Mouse (Mus musculus) lung, postnatal 0 days (tissue): ENCODE results near the gene Ciapin1. TPM values are rescaled to one million over a fixed set of nuclear protein-coding genes. Genes with fewer than 3 reads are reported as not detected.

Experiments
- ATAC-seq: fragments of 200-750 bp; cut with Nextera tagmentation; 2 replicates; pipeline ENCODE4 v1.8.0; 2017; ENCODE audit warnings: moderate library complexity
- DNase-seq: peaks from one replicate; pipeline ENCODE4 v3.0.0-alpha.2; 2016; ENCODE audit warnings: low spot score
- H3K27ac ChIP-seq: fragments of 300-500 bp; sonication (generic); 2 replicates; pipeline ENCODE4 v1.5.1; 2014; ENCODE audit warnings: antibody characterized with exemption, mild to moderate bottlenecking, low read length, mixed read lengths
- H3K27me3 ChIP-seq: fragments of 300-500 bp; sonication (generic); replicated peaks from 2 replicates; pipeline ENCODE4 v1.6.1; 2014; ENCODE audit warnings: low read length, mixed read lengths; ENCODE audit not compliant: insufficient read depth
- H3K36me3 ChIP-seq: fragments of 300-500 bp; sonication (generic); 2 replicates; pipeline ENCODE4 v1.6.1; 2014; ENCODE audit warnings: low read length, mixed read lengths; ENCODE audit not compliant: insufficient read depth
- H3K4me1 ChIP-seq: fragments of 300-500 bp; sonication (generic); 2 replicates; pipeline ENCODE4 v1.6.1; 2014; ENCODE audit warnings: antibody characterized with exemption, low read depth, low read length, mixed read lengths; ENCODE audit not compliant: insufficient read depth
- H3K4me2 ChIP-seq: fragments of 300-500 bp; sonication (generic); replicated peaks from 2 replicates; pipeline ENCODE4 v1.6.1; 2014; ENCODE audit warnings: low read depth, mild to moderate bottlenecking, low read length, moderate library complexity, mixed read lengths
- H3K4me3 ChIP-seq: fragments of 300-500 bp; sonication (generic); 2 replicates; pipeline ENCODE4 v1.5.1; 2014; ENCODE audit warnings: low read depth, low read length
- H3K9ac ChIP-seq: fragments of 300-500 bp; sonication (generic); replicated peaks from 2 replicates; pipeline ENCODE4 v1.6.1; 2014; ENCODE audit warnings: low read depth, mild to moderate bottlenecking
- H3K9me3 ChIP-seq: fragments of 300-500 bp; sonication (generic); 2 replicates; pipeline ENCODE4 v1.6.1; 2016; ENCODE audit warnings: low read length, mixed read lengths
- CTCF ChIP-seq: IDR thresholded peaks from 2 replicates; pipeline ENCODE4 v1.5.1; 2016; ENCODE audit warnings: antibody characterized with exemption, mild to moderate bottlenecking
- EP300 ChIP-seq: IDR thresholded peaks from 2 replicates; pipeline ENCODE4 v1.6.1; 2016; ENCODE audit warnings: antibody characterized with exemption, mild to moderate bottlenecking, control low read depth
- WGBS: fragments of 180-500 bp; shearing (Covaris S2); extraction: QIAGEN DNeasy Blood & Tissue Kit; methylation state at CpG from one replicate; pipeline ENCODE4 v1.1.7; 2014; 5-methylcytosine and 5-hydroxymethylcytosine counted together
- polyA plus RNA-seq: library from polyadenylated mRNA; unstranded; fragments of >200 nt; fragmentation: Nextera tagmentation; extraction: Ambion mirVana; gene quantifications from 2 replicates; pipeline ENCODE4 v1.2.1, GENCODE M21; 2015

Gene Ciapin1
- polyA plus RNA-seq, 1 experiment from 2014 or later = 74.5 TPM

GRCm38 (mm10) chr8:94817933-94818332, 20.2 kb downstream of the Ciapin1 start:
- Histone ChIP-seq H3K4me2 (no peak overlapping the region), H3K4me3 (no peak overlapping the region), H3K27ac (no peak overlapping the region), H3K9ac (no peak overlapping the region), H3K36me3 (peaks cover 7% of the 10 kb centered on the region), H3K9me3 (no peaks in the 10 kb centered on the region), H3K27me3 (no peaks in the 10 kb centered on the region), H3K4me1 (no peaks in the 10 kb centered on the region)
- WGBS = 79% methylated on average over 11 of the region's 11 CpGs
- TF ChIP-seq CTCF (no peak), EP300 (no peak)
- no peak for ATAC-seq
- no peak for DNase-seq

GRCm38 (mm10) chr8:94814556-94814955, 23.6 kb downstream of the Ciapin1 start:
- no peaks in the 10 kb centered on the region for H3K9me3 ChIP-seq
- no peak overlapping the region for H3K4me2 ChIP-seq
- H3K27ac ChIP-seq = no peak overlapping the region
- no peak overlapping the region for H3K4me3 ChIP-seq
- no peaks in the 10 kb centered on the region for H3K27me3 ChIP-seq
- ATAC-seq = no peak
- peak; percentile 59 for DNase-seq
- no peaks in the 10 kb centered on the region for H3K36me3 ChIP-seq
- no peak for TF ChIP-seq EP300
- TF ChIP-seq CTCF = peak; percentile 71
- 0% methylated on average over 1 of the region's 1 CpGs for WGBS
- H3K9ac ChIP-seq = no peak overlapping the region
- H3K4me1 ChIP-seq = no peaks in the 10 kb centered on the region

GRCm38 (mm10) chr8:94812645-94813098, 25.5 kb downstream of the Ciapin1 start:
- no peaks in the 10 kb centered on the region for H3K27me3 ChIP-seq
- peak; percentile 69 for ATAC-seq
- no peak overlapping the region for H3K4me3 ChIP-seq
- H3K9me3 ChIP-seq = no peaks in the 10 kb centered on the region
- 29% methylated on average over 6 of the region's 6 CpGs for WGBS
- H3K9ac ChIP-seq = no peak overlapping the region
- H3K36me3 ChIP-seq = no peaks in the 10 kb centered on the region
- H3K4me1 ChIP-seq = no peaks in the 10 kb centered on the region
- DNase-seq = peak; percentile 89
- TF ChIP-seq EP300 (no peak), CTCF (peak; percentile 78)
- no peak overlapping the region for H3K4me2 ChIP-seq
- no peak overlapping the region for H3K27ac ChIP-seq

GRCm38 (mm10) chr8:94811654-94812053, 26.5 kb downstream of the Ciapin1 start:
- H3K4me2 ChIP-seq = no peak overlapping the region
- no peak for TF ChIP-seq CTCF
- H3K9me3 ChIP-seq = no peaks in the 10 kb centered on the region
- ATAC-seq (no peak), DNase-seq (no peak)
- H3K27me3 ChIP-seq = no peaks in the 10 kb centered on the region
- H3K36me3 ChIP-seq = no peaks in the 10 kb centered on the region
- WGBS = 72% methylated on average over 6 of the region's 6 CpGs
- H3K4me3 ChIP-seq = no peak overlapping the region
- H3K4me1 ChIP-seq = no peaks in the 10 kb centered on the region
- no peak overlapping the region for H3K9ac ChIP-seq
- H3K27ac ChIP-seq = no peak overlapping the region

- DNase-seq (no peak), ATAC-seq (no peak)
- no peaks in the 10 kb centered on the region for H3K9me3 ChIP-seq
- H3K36me3 ChIP-seq = no peaks in the 10 kb centered on the region
- H3K4me3 ChIP-seq = no peak overlapping the region
- H3K9ac ChIP-seq = no peak overlapping the region
- no peak overlapping the region for H3K27ac ChIP-seq
- H3K4me2 ChIP-seq = no peak overlapping the region
- no peaks in the 10 kb centered on the region for H3K27me3 ChIP-seq
- no peaks in the 10 kb centered on the region for H3K4me1 ChIP-seq
- WGBS = 58% methylated on average over 5 of the region's 5 CpGs
- TF ChIP-seq EP300 (no peak), CTCF (no peak)
These were observed 27.3 kb downstream of the Ciapin1 start for GRCm38 (mm10) chr8:94810855-94811254.

- H3K4me3 ChIP-seq = no peak within 1 kb of the TSS
- H3K27me3 ChIP-seq = no peaks in the 10 kb centered on the region
- H3K9me3 ChIP-seq = no peaks in the 10 kb centered on the region
- WGBS = 46% methylated on average over 3 of the region's 3 CpGs
- no peak within 1 kb of the TSS for H3K9ac ChIP-seq
- no peak within 1 kb of the TSS for H3K27ac ChIP-seq
- no peak for ATAC-seq
- H3K36me3 ChIP-seq = no peaks in the 10 kb centered on the region
- no peak within 1 kb of the TSS for H3K4me2 ChIP-seq
- DNase-seq = no peak
- TF ChIP-seq EP300 (no peak), CTCF (no peak)
- no peaks in the 10 kb centered on the region for H3K4me1 ChIP-seq
These were observed 28.0 kb downstream of the Ciapin1 start, which contains the start of gene Ccl17 for GRCm38 (mm10) chr8:94810153-94810552. TSS of gene Ccl17 (plus strand) at chr8:94810453.

GRCm38 (mm10) chr8:94808372-94808771, 29.8 kb downstream of the Ciapin1 start:
- Histone ChIP-seq H3K9ac (no peak overlapping the region), H3K4me3 (no peak overlapping the region), H3K27ac (no peak overlapping the region), H3K9me3 (no peaks in the 10 kb centered on the region), H3K4me2 (no peak overlapping the region), H3K4me1 (no peaks in the 10 kb centered on the region), H3K27me3 (no peaks in the 10 kb centered on the region), H3K36me3 (no peaks in the 10 kb centered on the region)
- ATAC-seq (no peak), DNase-seq (no peak)
- WGBS = 76% methylated on average over 6 of the region's 6 CpGs
- TF ChIP-seq CTCF (no peak), EP300 (no peak)
